Mouse (Mus musculus) CH12.LX (cell line): ENCODE results near the gene Lamc1. TPM values are rescaled to one million over a fixed set of nuclear protein-coding genes. Genes with fewer than 3 reads are reported as not detected.

Experiments used
- DNase-seq: peaks from one replicate; pipeline ENCODE4 v3.0.0-alpha.2; 2013; ENCODE audit errors: extremely low read depth
- H3K27ac ChIP-seq: 2 replicates; pipeline ENCODE4 v1.5.1; 2012; ENCODE audit warnings: low read depth, mild to moderate bottlenecking, control low read depth, moderate library complexity; ENCODE audit not compliant: insufficient read depth
- H3K27me3 ChIP-seq: replicated peaks from 2 replicates; pipeline ENCODE3; 2012; ENCODE audit warnings: inconsistent platforms
- H3K36me3 ChIP-seq, 2 experiments: replicated peaks in 1 of 2; 2 replicates each; pipeline versions ENCODE3 to v1.6.1; 2012; ENCODE audit warnings: inconsistent platforms in 1 of 2, low read length in 1 of 2, mild to moderate bottlenecking in 1 of 2, mixed read lengths in 1 of 2, moderate library complexity in 1 of 2; ENCODE audit not compliant: control insufficient read depth in 1 of 2, insufficient read depth in 1 of 2
- H3K4me1 ChIP-seq, 2 experiments: 2 replicates each; pipeline ENCODE4 v1.6.1; 2012; ENCODE audit warnings: inconsistent platforms in 1 of 2, moderate library complexity in 1 of 2; ENCODE audit not compliant: insufficient read depth in 2 of 2, control insufficient read depth in 1 of 2
- H3K4me2 ChIP-seq: 2 replicates; pipeline ENCODE4 v1.6.1; 2012; ENCODE audit warnings: low read depth, mild to moderate bottlenecking, control low read depth; ENCODE audit not compliant: poor library complexity, insufficient read depth, severe bottlenecking
- H3K4me3 ChIP-seq, 3 experiments: fragments of 150-350 bp in 1 of 3; sonication (generic) in 1 of 3; replicated peaks in 1 of 3; 2 replicates each; pipeline versions ENCODE3 to v1.5.1; 2011 to 2012; ENCODE audit warnings: low read depth in 2 of 3, low read length in 2 of 3, mild to moderate bottlenecking in 2 of 3, moderate library complexity in 2 of 3, control low read depth in 1 of 3, improper control_type of control experiment in 1 of 3, inconsistent platforms in 1 of 3, mixed read lengths in 1 of 3; ENCODE audit not compliant: poor library complexity in 1 of 3
- H3K79me2 ChIP-seq: replicated peaks from 2 replicates; pipeline ENCODE4 v1.6.1; 2012; ENCODE audit warnings: mild to moderate bottlenecking, moderate library complexity; ENCODE audit not compliant: control insufficient read depth, poor library complexity, insufficient read depth, severe bottlenecking; ENCODE audit errors: extremely low read depth
- H3K9ac ChIP-seq: 2 replicates; pipeline ENCODE4 v1.6.1; 2012; ENCODE audit warnings: low read depth, mild to moderate bottlenecking, control low read depth, moderate library complexity; ENCODE audit not compliant: insufficient read depth
- H3K9me3 ChIP-seq: replicated peaks from 2 replicates; pipeline ENCODE3; 2012; ENCODE audit warnings: low read length, inconsistent platforms, mixed read lengths
- BHLHE40 ChIP-seq: IDR thresholded peaks from 2 replicates; pipeline ENCODE4 v1.6.1; 2011; ENCODE audit warnings: mild to moderate bottlenecking, low read depth, low read length, improper control_type of control experiment
- CHD1 ChIP-seq: IDR thresholded peaks from 2 replicates; pipeline ENCODE4 v1.6.1; 2012; ENCODE audit warnings: low read depth, low read length, improper control_type of control experiment, inconsistent platforms
- CTCF ChIP-seq, 2 experiments: IDR thresholded peaks in 1 of 2; conservative IDR thresholded peaks in 1 of 2; 2 replicates each; pipeline ENCODE4 v1.5.1; 2011 to 2012; ENCODE audit warnings: low read depth in 2 of 2, low read length in 2 of 2, improper control_type of control experiment in 1 of 2, inconsistent platforms in 1 of 2, mild to moderate bottlenecking in 1 of 2, moderate library complexity in 1 of 2
- E2F4 ChIP-seq: IDR thresholded peaks from 2 replicates; pipeline ENCODE4 v1.6.1; 2011; ENCODE audit warnings: low read depth, low read length, improper control_type of control experiment; ENCODE audit not compliant: insufficient replicate concordance
- EP300 ChIP-seq: IDR thresholded peaks from 2 replicates; pipeline ENCODE4 v1.6.1; 2011; ENCODE audit warnings: low read length, improper control_type of control experiment
- ETS1 ChIP-seq: conservative IDR thresholded peaks from 2 replicates; pipeline ENCODE4 v1.6.1; 2012; ENCODE audit warnings: low read depth, mild to moderate bottlenecking, inconsistent platforms, low read length, improper control_type of control experiment, moderate library complexity
- HCFC1 ChIP-seq: IDR thresholded peaks from 2 replicates; pipeline ENCODE4 v1.6.1; 2012; ENCODE audit warnings: low read depth, mild to moderate bottlenecking, inconsistent platforms, low read length, improper control_type of control experiment
- JUND ChIP-seq: conservative IDR thresholded peaks from 2 replicates; pipeline ENCODE4 v1.6.1; 2011; ENCODE audit warnings: low read depth, low read length, improper control_type of control experiment
- MAX ChIP-seq: IDR thresholded peaks from 2 replicates; pipeline ENCODE4 v1.6.1; 2011; ENCODE audit warnings: low read length, improper control_type of control experiment
- MYC ChIP-seq: IDR thresholded peaks from 2 replicates; pipeline ENCODE4 v1.6.1; 2011; ENCODE audit warnings: low read depth, mild to moderate bottlenecking, improper control_type of control experiment, low read length
- NRF1 ChIP-seq: IDR thresholded peaks from 2 replicates; pipeline ENCODE4 v1.6.1; 2014; ENCODE audit warnings: low read depth, mild to moderate bottlenecking, inconsistent platforms, low read length, improper control_type of control experiment, moderate library complexity
- PAX5 ChIP-seq: IDR thresholded peaks from 2 replicates; pipeline ENCODE4 v1.6.1; 2012; ENCODE audit warnings: low read length, inconsistent platforms, mixed read lengths
- RCOR1 ChIP-seq: conservative IDR thresholded peaks from 2 replicates; pipeline ENCODE4 v1.6.1; 2012; ENCODE audit warnings: low read depth, mild to moderate bottlenecking, inconsistent platforms, low read length, improper control_type of control experiment
- USF1 ChIP-seq: IDR thresholded peaks from 2 replicates; pipeline ENCODE4 v1.6.1; 2014; ENCODE audit warnings: low read depth, mild to moderate bottlenecking, inconsistent platforms, low read length, improper control_type of control experiment
- USF2 ChIP-seq: conservative IDR thresholded peaks from 2 replicates; pipeline ENCODE4 v1.6.1; 2011; ENCODE audit warnings: low read depth, low read length, improper control_type of control experiment
- ZKSCAN1 ChIP-seq: IDR thresholded peaks from 2 replicates; pipeline ENCODE4 v1.6.1; 2012; ENCODE audit warnings: low read depth, inconsistent platforms, low read length, improper control_type of control experiment, borderline replicate concordance
- ZNF384 ChIP-seq: IDR thresholded peaks from 2 replicates; pipeline ENCODE4 v1.6.1; 2012; ENCODE audit warnings: low read depth, low read length, improper control_type of control experiment, inconsistent platforms
- dilution Hi-C: fragments of 300-500 bp; cut with MboI; formaldehyde crosslinking; loops from 2 replicates; pipeline ENCODE4 v1.14.3; 2020; ENCODE audit warnings: low sequenced_read_pairs; ENCODE audit not compliant: extremely low pct_unique_long_range_greater_than_20kb, extremely low pct_ligation_motif_present
- in situ Hi-C: fragments of 300-500 bp; cut with MboI; formaldehyde crosslinking; loops from 3 replicates; pipeline ENCODE4 v1.14.3; 2019; ENCODE audit warnings: low sequenced_read_pairs, low pct_ligation_motif_present, low pct_unique_long_range_greater_than_20kb, mixed read lengths
- polyA plus RNA-seq: library from polyadenylated mRNA; unstranded; fragments of >175 nt; gene quantifications from 2 replicates; pipeline ENCODE4 v1.2.1, GENCODE M21; 2012; ENCODE audit warnings: low read depth; ENCODE audit not compliant: insufficient read length
- total RNA-seq, 2 experiments: library from RNA; depleted of rRNA; stranded (reverse); fragments of 300-350 nt in 1 of 2; fragments of >200 nt in 1 of 2; gene quantifications; 2 replicates each; pipeline ENCODE4 v1.2.3; 2012 to 2014

The Lamc1 gene
- total and polyA plus RNA-seq, 3 experiments = 5.7 to 16.7 (median 10.5) TPM

GRCm38 (mm10) chr1:153268306-153268705 is 64.3 kb downstream of the Lamc1 start:
- Histone ChIP-seq H3K27me3 (no peaks in the 10 kb centered on the region), H3K27ac (no peak overlapping the region), H3K79me2 (no peaks in the 10 kb centered on the region), H3K36me3 (peaks cover 0 to 3% of the 10 kb centered on the region in 2 experiments), H3K9me3 (no peaks in the 10 kb centered on the region), H3K4me3 (no peak overlapping the region), H3K4me2 (peak overlapping the region; percentile 1; the same call in 1 of the 2 replicates), H3K9ac (no peak overlapping the region), H3K4me1 (peaks cover 14 to 24% of the 10 kb centered on the region in 2 experiments)
- TF ChIP-seq MYC = 0 out of 2 replicates have a peak, but pooled peaks have one; percentile 24
- no peak for TF ChIP-seq HCFC1
- dilution Hi-C loops (no loop called here), in situ Hi-C loops (no loop called here)
- DNase-seq = peak; percentile 16

- in situ Hi-C loops = no loop called here
- no peaks in the 10 kb centered on the region for H3K9me3 ChIP-seq
- no peak overlapping the region for H3K27ac ChIP-seq
- dilution Hi-C loops = no loop called here
- no peak overlapping the region for H3K4me2 ChIP-seq
- H3K36me3 ChIP-seq = peaks cover 0 to 3% of the 10 kb centered on the region in 2 experiments
- peaks cover 14 to 24% of the 10 kb centered on the region in 2 experiments for H3K4me1 ChIP-seq
- H3K79me2 ChIP-seq = no peaks in the 10 kb centered on the region
- DNase-seq = no peak
- TF ChIP-seq BHLHE40 = no peak
- H3K9ac ChIP-seq = no peak overlapping the region
- no peaks in the 10 kb centered on the region for H3K27me3 ChIP-seq
- H3K4me3 ChIP-seq = no peak overlapping the region
Measured at GRCm38 (mm10) chr1:153267730-153268129, 64.9 kb downstream of the Lamc1 start.

DNA sequence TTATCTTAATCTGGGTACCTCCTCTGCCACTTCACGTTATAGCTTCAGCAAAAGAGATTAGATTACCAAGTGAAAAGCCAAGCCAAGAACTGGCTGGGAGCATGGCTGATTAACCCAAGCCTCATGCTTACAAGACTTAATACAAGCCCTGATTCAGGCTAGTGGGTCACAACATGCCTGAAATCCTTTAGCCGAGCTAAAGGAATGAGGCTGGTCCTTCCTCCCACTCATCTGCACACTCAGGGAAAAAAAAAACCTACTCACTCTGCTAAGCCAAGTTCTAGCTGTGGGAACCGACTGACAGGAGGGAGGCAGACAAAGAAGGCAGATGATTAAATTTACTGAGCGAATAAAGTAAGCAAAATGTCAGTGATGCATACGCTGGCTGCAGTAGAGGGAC is 65.7 kb downstream of the Lamc1 start:
- no peaks in the 10 kb centered on the region for H3K27me3 ChIP-seq
- no peak overlapping the region for H3K9ac ChIP-seq
- no peak for DNase-seq
- no peaks in the 10 kb centered on the region for H3K9me3 ChIP-seq
- H3K4me3 ChIP-seq = no peak overlapping the region
- TF ChIP-seq JUND (no peak), E2F4 (no peak), ZNF384 (no peak), NRF1 (no peak), ZKSCAN1 (no peak), CHD1 (no peak), BHLHE40 (no peak), PAX5 (no peak), RCOR1 (no peak), HCFC1 (no peak), EP300 (no peak), MAX (no peak), ETS1 (no peak), USF2 (no peak), USF1 (no peak), CTCF (conservative IDR thresholded peaks at IDR 0.05 in 1 of 2, IDR thresholded peaks at IDR 0.05 in 1 of 2; ENCODE audit: low read depth in 2 of 2, low read length in 2 of 2) (no peak)
- no peaks in the 10 kb centered on the region for H3K79me2 ChIP-seq
- no peak overlapping the region for H3K27ac ChIP-seq
- peaks cover 14 to 24% of the 10 kb centered on the region in 2 experiments for H3K4me1 ChIP-seq
- peaks cover 3 to 8% of the 10 kb centered on the region in 2 experiments for H3K36me3 ChIP-seq
- no peak overlapping the region for H3K4me2 ChIP-seq
- in situ Hi-C loops (no loop called here), dilution Hi-C loops (no loop called here)
